Mouse (Mus musculus) stomach, embryonic 15.5 days (tissue): Measurements from ENCODE around the gene Lcp2. TPM values are rescaled to one million over a fixed set of nuclear protein-coding genes. Genes with fewer than 3 reads are reported as not detected.

Experiments
- ATAC-seq: fragments of 200-750 bp; cut with Nextera tagmentation; 2 replicates; pipeline ENCODE4 v1.8.0; 2017; ENCODE audit warnings: low read depth, moderate number of reproducible peaks, moderate TSS enrichment; ENCODE audit not compliant: insufficient read depth, low FRiP score
- H3K27ac ChIP-seq: fragments of 300-500 bp; sonication (generic); 2 replicates; pipeline ENCODE4 v1.5.1; 2015; ENCODE audit warnings: mild to moderate bottlenecking, inconsistent platforms
- H3K27me3 ChIP-seq: fragments of 300-500 bp; sonication (generic); replicated peaks from 2 replicates; pipeline ENCODE4 v1.6.1; 2015; ENCODE audit warnings: inconsistent platforms
- H3K36me3 ChIP-seq: fragments of 300-500 bp; sonication (generic); 2 replicates; pipeline ENCODE4 v1.6.1; 2015; ENCODE audit warnings: inconsistent platforms
- H3K4me1 ChIP-seq: fragments of 300-500 bp; sonication (generic); 2 replicates; pipeline ENCODE4 v1.6.1; 2015; ENCODE audit warnings: inconsistent platforms
- H3K4me2 ChIP-seq: fragments of 300-500 bp; sonication (generic); 2 replicates; pipeline ENCODE4 v1.6.1; 2015; ENCODE audit warnings: mild to moderate bottlenecking, inconsistent platforms
- H3K4me3 ChIP-seq: fragments of 300-500 bp; sonication (generic); replicated peaks from 2 replicates; pipeline ENCODE4 v1.5.1; 2015; ENCODE audit warnings: inconsistent platforms
- H3K9ac ChIP-seq: fragments of 300-500 bp; sonication (generic); 2 replicates; pipeline ENCODE4 v1.6.1; 2015; ENCODE audit warnings: inconsistent platforms
- H3K9me3 ChIP-seq: fragments of 300-500 bp; sonication (generic); 2 replicates; pipeline ENCODE4 v1.6.1; 2016; ENCODE audit warnings: inconsistent platforms
- WGBS: fragments of 180-500 bp; shearing (Covaris S2); methylation state at CpG from one replicate; pipeline ENCODE4 v1.1.7; 2015; 5-methylcytosine and 5-hydroxymethylcytosine counted together
- polyA plus RNA-seq: library from polyadenylated mRNA; unstranded; fragments of >200 nt; fragmentation: Nextera tagmentation; extraction: Ambion mirVana; gene quantifications from 2 replicates; pipeline ENCODE4 v1.2.1, GENCODE M21; 2015

Gene Lcp2
- polyA plus RNA-seq, 1 experiment from 2014 or later = 3.8 TPM

DNA sequence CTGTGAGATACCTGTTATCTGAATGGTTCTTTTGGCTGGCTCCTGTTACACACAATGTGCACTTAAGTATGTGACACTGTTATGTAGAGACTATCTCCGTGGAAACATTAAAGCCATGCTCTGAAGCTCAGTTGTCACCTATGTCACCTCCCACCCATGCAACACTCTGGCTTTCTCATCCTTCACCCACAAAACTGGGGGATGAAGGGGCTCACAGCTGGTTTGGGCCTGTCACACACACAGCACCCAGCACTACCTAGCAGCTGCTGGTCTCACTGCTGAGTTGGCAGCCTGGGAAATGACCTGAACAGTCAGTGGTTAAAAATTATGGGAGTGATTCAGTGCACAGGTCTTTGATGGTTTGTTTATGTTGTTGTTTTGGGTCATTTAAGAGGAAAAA is 3.3 kb downstream of the Lcp2 start:
- no peak overlapping the region for H3K27ac ChIP-seq
- H3K4me3 ChIP-seq = no peak overlapping the region
- no peaks in the 10 kb centered on the region for H3K9me3 ChIP-seq
- 80% methylated on average over 1 of the region's 1 CpGs for WGBS
- no peaks in the 10 kb centered on the region for H3K4me1 ChIP-seq
- no peak for ATAC-seq
- H3K36me3 ChIP-seq = no peaks in the 10 kb centered on the region
- no peaks in the 10 kb centered on the region for H3K27me3 ChIP-seq
- no peak overlapping the region for H3K4me2 ChIP-seq
- H3K9ac ChIP-seq = no peak overlapping the region

DNA sequence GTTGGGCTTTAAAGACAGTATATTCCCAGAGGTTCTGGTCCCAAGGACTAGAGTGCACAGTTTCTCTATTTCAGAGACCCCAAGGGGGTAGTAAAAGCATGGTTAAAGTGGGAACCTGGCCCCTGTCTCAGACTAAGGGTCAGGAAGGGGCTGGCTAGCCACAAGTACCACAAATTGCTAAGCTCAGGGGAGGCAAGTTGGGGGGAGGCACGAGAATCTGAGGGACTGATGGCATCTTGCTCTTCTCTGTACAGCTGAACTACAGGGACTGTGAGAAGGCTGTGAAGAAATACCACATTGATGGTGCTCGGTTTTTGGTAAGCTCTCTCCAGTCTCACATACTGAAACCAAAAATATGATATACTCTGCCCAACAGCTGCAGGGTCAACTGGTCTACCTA is 3.9 kb downstream of the Lcp2 start:
- no peaks in the 10 kb centered on the region for H3K36me3 ChIP-seq
- no peak for ATAC-seq
- H3K27ac ChIP-seq = no peak overlapping the region
- H3K27me3 ChIP-seq = no peaks in the 10 kb centered on the region
- H3K9ac ChIP-seq = no peak overlapping the region
- H3K4me3 ChIP-seq = no peak overlapping the region
- H3K4me2 ChIP-seq = no peak overlapping the region
- H3K9me3 ChIP-seq = no peaks in the 10 kb centered on the region
- H3K4me1 ChIP-seq = no peaks in the 10 kb centered on the region
- 70% methylated on average over 2 of the region's 2 CpGs for WGBS

DNA sequence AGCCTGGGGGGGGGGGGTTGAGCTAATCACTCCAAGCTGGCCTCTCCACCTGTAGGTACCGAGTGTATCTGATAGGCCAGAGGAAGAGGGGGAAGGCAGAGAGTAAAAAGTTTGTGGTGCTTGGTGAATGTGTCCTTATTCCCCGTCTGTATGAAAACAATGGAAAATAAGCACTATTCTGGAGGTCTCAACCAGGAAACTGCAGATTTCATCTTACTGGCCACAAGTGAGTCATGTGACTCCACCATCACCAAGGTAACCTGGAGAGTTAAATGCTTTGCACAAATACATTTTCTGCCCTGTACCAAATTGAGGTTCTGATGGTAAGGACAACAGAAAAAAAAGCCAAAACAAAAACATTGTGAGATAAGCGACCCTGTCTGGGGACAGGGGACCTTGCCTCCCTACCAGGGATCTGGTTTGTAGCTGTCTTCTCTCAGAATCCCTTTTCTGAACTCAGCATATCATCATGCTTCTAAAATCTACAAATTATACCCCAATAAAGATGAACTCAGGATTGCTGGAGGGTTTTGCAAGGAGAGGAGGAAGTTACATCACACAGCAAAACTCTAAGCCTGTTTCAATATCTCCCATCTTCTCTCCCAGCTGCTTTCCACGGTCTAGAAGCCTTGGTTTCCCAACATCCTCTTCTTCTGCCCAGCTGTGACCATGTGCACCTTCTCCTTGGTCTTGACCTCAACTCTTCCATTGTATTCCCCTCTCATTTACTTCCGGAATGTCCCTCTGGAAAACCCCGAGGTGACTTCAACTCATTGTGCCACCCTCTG is 6.5 kb downstream of the Lcp2 start:
- no peaks in the 10 kb centered on the region for H3K36me3 ChIP-seq
- no peak overlapping the region for H3K27ac ChIP-seq
- H3K27me3 ChIP-seq = no peaks in the 10 kb centered on the region
- ATAC-seq = no peak
- no peaks in the 10 kb centered on the region for H3K9me3 ChIP-seq
- WGBS = 73% methylated on average over 6 of the region's 6 CpGs
- no peak overlapping the region for H3K4me2 ChIP-seq
- no peaks in the 10 kb centered on the region for H3K4me1 ChIP-seq
- H3K4me3 ChIP-seq = no peak overlapping the region
- H3K9ac ChIP-seq = no peak overlapping the region

DNA sequence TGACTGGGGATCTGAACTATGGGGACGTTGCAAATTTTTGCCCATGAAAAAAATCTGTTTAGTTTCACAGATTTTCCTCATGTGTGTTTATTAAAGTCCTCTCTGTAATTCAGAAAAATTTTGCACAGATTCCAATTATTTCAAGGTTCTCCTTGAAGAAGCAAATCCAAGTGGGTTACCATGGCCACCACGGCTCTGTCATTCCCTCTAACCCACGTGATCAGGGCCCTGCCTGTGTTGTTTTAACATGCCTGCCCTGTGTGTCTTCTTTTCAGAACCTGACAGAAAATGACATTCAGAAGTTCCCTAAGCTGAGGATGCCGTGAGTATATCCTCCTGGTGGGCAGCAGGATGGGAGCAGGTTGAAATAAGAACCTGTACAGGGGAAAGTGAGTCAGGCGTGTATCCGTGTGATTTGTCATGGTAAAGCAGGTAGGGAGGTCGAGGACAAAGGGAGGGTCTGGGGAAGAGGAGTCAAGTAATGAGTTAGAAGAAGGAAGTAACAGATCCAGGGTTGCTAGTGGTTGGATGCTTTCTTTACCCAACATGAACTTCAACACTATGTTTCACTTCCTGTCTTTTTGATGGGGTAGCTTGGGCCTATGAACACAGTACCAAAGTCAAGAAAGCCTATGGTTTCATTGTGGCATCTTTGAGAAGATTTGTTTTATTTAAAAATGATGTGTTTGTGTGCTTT is 7.5 kb downstream of the Lcp2 start:
- H3K27ac ChIP-seq = no peak overlapping the region
- H3K9ac ChIP-seq = no peak overlapping the region
- ATAC-seq = no peak
- no peak overlapping the region for H3K4me3 ChIP-seq
- H3K4me1 ChIP-seq = no peaks in the 10 kb centered on the region
- H3K4me2 ChIP-seq = no peak overlapping the region
- 75% methylated on average over 7 of the region's 7 CpGs for WGBS
- no peaks in the 10 kb centered on the region for H3K27me3 ChIP-seq
- no peaks in the 10 kb centered on the region for H3K36me3 ChIP-seq
- H3K9me3 ChIP-seq = no peaks in the 10 kb centered on the region

DNA sequence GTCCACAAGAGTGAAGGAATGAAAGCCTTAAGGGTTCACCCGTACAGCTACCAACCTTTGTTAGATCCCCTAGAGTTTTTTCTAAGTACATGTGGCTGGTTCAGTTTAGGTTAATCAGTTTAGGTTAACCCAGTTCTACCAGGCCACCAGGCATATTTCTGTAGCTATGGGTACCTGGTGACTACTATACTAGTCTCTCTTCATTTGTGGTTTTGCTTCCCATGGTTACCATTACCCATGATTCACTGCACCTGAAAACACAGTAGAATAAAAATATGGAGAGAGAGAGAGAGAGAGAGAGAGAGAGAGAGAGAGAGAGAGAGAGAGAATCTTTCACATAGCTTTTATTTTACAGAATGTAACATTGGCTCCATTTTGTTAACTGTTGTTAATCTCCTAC is 10.0 kb downstream of the Lcp2 start:
- H3K9me3 ChIP-seq = no peaks in the 10 kb centered on the region
- no peak overlapping the region for H3K9ac ChIP-seq
- 64% methylated on average over 1 of the region's 1 CpGs for WGBS
- no peaks in the 10 kb centered on the region for H3K36me3 ChIP-seq
- no peak overlapping the region for H3K4me2 ChIP-seq
- no peaks in the 10 kb centered on the region for H3K27me3 ChIP-seq
- H3K4me3 ChIP-seq = no peak overlapping the region
- no peak for ATAC-seq
- no peak overlapping the region for H3K27ac ChIP-seq
- no peaks in the 10 kb centered on the region for H3K4me1 ChIP-seq

DNA sequence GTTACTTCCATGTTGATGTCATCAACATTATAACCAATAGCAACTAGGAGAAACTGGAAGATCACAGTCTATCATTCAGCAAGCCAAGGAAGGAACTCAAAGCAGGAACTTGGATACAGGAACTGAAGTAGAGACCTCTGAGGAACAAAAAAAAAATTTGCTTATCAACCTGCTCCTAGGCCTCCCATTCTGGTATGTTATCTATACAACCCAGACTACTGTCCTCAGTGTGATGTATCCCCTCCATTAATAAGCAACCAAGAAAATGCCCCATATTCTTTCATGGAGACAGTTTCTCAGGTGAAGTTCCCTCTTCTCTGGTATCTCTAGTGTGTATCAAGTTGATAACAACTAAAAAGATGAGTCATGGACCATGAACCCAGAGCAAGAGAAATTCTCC is 11.6 kb downstream of the Lcp2 start:
- H3K4me2 ChIP-seq = no peak overlapping the region
- no peaks in the 10 kb centered on the region for H3K4me1 ChIP-seq
- H3K27ac ChIP-seq = no peak overlapping the region
- H3K9me3 ChIP-seq = no peaks in the 10 kb centered on the region
- ATAC-seq = no peak
- H3K9ac ChIP-seq = no peak overlapping the region
- no peaks in the 10 kb centered on the region for H3K36me3 ChIP-seq
- H3K27me3 ChIP-seq = no peaks in the 10 kb centered on the region
- no peak overlapping the region for H3K4me3 ChIP-seq

DNA sequence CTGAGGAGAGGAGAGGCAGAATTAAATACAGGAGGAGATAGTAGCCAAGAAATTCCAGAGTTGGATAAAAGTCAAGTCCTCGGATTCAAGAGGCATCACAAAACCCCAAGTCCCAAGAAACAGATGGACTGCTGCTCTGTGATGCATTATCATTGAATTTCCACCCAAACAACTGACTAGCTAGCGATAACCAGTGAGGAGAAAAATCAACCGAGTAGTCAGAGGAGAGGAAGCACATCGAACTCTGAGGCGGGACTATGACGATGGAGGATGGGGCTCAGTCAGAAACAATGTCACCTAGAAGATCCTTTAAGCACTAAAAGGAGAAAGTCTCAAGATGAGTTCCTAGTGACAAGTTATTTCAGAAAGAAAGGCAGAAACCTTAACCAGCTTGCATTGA is 12.2 kb downstream of the Lcp2 start:
- H3K4me2 ChIP-seq = no peak overlapping the region

DNA sequence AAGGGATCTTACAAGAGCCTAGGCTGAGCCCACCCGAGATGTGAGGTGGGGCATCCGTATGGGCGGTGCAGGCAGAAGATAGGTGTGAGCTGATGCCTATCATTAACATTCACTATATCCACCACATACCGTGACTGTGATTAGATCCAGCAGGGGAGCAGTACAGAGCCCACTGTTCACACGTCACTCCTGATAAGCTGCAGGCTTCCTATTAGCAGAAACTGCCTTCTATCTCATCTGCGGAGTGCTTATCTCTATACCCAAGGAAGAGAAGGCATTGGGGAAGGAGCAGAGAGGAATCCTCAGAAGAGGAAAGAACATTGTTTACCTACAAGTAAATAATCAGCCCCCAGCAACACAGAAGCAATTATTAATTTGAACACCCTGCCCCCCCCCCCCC is 15.0 kb downstream of the Lcp2 start:
- Histone ChIP-seq H3K4me1 (no peaks in the 10 kb centered on the region), H3K27me3 (no peaks in the 10 kb centered on the region), H3K4me3 (no peak overlapping the region), H3K9ac (no peak overlapping the region), H3K4me2 (no peak overlapping the region), H3K27ac (no peak overlapping the region), H3K9me3 (no peaks in the 10 kb centered on the region), H3K36me3 (no peaks in the 10 kb centered on the region)
- WGBS = 24% methylated on average over 6 of the region's 6 CpGs
- no peak for ATAC-seq

More for the DNA sequence above, 12.2 kb downstream of the Lcp2 start:
- no peaks in the 10 kb centered on the region for H3K36me3 ChIP-seq
- H3K9ac ChIP-seq = no peak overlapping the region
- no peaks in the 10 kb centered on the region for H3K9me3 ChIP-seq
- ATAC-seq = no peak
- no peak overlapping the region for H3K4me3 ChIP-seq
- WGBS = 82% methylated on average over 6 of the region's 6 CpGs
- no peak overlapping the region for H3K27ac ChIP-seq
- H3K4me1 ChIP-seq = no peaks in the 10 kb centered on the region
- H3K27me3 ChIP-seq = no peaks in the 10 kb centered on the region

DNA sequence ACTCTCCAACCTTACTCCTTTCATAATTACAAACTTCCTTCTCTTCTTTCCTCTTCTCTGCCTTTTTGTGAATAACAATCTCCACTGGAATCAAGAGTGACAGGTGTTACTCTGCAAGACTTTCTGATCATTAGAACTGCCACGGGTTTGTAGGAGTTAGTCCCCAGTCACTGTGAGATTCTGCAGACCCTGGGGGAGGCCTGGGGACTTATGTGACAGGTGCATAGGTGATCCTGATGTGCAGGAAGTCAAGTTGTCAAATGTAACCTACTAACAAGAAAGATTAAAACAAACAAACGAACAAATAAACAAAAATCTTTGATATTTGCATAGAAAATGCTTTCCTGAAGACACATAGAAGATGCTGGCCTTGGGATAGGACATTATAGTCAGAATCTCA is 16.5 kb downstream of the Lcp2 start:
- Histone ChIP-seq H3K27me3 (no peaks in the 10 kb centered on the region), H3K36me3 (no peaks in the 10 kb centered on the region), H3K4me2 (no peak overlapping the region), H3K27ac (no peak overlapping the region), H3K4me3 (no peak overlapping the region), H3K4me1 (no peaks in the 10 kb centered on the region), H3K9me3 (no peaks in the 10 kb centered on the region), H3K9ac (no peak overlapping the region)
- WGBS = 54% methylated on average over 2 of the region's 2 CpGs
- ATAC-seq = no peak

DNA sequence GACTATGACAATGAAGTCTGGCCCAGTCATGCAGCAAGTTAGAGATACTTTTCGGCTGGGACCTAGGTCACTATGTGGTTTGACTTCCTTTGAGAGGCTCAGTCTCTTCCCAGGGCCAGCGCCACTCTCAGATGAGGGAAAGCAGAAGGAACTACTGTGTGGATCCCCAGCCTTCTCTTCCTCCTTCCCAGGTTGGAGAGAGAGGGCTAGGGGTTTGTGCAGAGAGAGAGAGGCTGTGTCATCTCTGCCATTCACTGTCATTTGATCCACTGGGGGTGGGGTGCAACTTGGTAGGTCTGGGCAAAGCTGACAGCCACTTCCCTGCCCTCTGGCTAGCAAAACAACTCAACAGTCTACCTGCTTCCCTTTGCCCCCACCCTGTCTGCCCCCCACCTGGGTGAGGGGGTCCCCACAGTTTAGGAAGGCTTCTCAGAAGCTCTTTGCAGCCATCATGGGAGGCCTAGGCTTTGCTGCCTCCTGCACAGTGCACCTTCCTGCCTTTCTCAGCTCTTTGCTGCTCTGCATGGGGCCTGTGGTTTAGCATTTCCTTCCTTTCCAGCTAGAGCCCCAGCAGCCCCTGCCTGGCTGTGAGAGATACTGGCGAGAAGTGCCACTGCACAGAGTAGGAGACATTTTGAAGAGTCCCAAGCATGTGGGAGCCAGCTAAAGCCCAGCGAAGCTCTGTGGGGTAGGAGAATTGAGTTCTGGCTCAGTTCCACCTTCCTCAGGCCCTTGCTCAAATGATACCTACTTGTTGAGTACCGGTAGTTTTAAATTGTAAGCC is 17.2 kb downstream of the Lcp2 start:
- Histone ChIP-seq H3K9ac (no peak overlapping the region), H3K27me3 (no peaks in the 10 kb centered on the region), H3K4me2 (no peak overlapping the region), H3K4me1 (no peaks in the 10 kb centered on the region), H3K4me3 (no peak overlapping the region), H3K27ac (no peak overlapping the region), H3K36me3 (no peaks in the 10 kb centered on the region), H3K9me3 (no peaks in the 10 kb centered on the region)
- 63% methylated on average over 5 of the region's 5 CpGs for WGBS
- ATAC-seq = no peak

DNA sequence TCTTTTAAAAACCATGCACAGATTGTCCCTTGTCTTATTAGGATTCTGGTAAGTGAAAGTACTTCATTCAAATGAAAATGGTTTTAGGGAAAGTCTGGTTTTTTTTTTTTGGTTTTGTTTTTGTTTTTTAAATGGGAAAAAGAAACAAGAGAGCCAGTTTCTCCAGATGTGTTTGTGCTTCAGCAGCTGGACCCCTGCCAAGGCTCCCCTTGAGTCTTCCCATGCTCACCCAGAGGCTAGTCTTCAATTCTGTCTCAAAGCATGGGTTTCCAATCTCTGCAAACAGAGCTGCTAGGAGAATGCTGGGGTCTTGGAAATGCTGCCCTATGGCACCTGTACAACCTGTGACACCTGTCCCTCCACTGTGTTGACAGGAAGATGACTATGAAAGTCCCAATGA is 23.9 kb downstream of the Lcp2 start:
- ATAC-seq = no peak
- H3K4me1 ChIP-seq = no peaks in the 10 kb centered on the region; the same call in 1 of the 2 replicates
- no peaks in the 10 kb centered on the region for H3K9me3 ChIP-seq

DNA sequence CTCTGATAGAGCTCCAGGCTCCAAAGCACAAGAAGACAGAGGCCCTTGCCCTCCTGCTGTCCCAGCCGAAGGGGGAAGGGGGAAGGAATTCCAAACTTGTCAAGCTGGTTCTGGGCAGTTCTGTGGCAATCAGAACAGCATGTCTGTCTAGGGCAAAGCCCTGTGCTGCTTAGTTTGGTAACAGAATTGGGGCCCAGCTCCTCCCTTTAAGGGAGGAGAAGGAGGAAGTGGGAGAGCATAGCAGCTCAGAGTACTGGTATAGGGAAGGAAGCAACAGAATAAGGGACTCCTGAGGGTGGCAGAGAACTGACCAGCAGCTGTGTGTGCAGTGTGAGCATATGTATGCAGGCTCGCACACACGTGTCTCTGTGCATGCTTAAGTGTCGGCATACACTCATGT is 25.6 kb downstream of the Lcp2 start:
- H3K36me3 ChIP-seq = no peaks in the 10 kb centered on the region
- no peaks in the 10 kb centered on the region for H3K27me3 ChIP-seq
- ATAC-seq = peak; percentile 70
- H3K4me1 ChIP-seq = no peaks in the 10 kb centered on the region; the same call in 1 of the 2 replicates
- no peak overlapping the region for H3K9ac ChIP-seq
- H3K4me3 ChIP-seq = no peak overlapping the region
- H3K4me2 ChIP-seq = no peak overlapping the region
- 61% methylated on average over 4 of the region's 4 CpGs for WGBS
- no peaks in the 10 kb centered on the region for H3K9me3 ChIP-seq
- no peak overlapping the region for H3K27ac ChIP-seq

More for the DNA sequence above, 23.9 kb downstream of the Lcp2 start:
- no peaks in the 10 kb centered on the region for H3K36me3 ChIP-seq
- H3K4me3 ChIP-seq = no peak overlapping the region
- no peaks in the 10 kb centered on the region for H3K27me3 ChIP-seq
- H3K9ac ChIP-seq = no peak overlapping the region
- H3K27ac ChIP-seq = no peak overlapping the region
- H3K4me2 ChIP-seq = no peak overlapping the region
